Mouse (Mus musculus) midbrain, embryonic 12.5 days (tissue): ENCODE results near the gene Shoc2. TPM values are rescaled to one million over a fixed set of nuclear protein-coding genes. Genes with fewer than 3 reads are reported as not detected.

ENCODE experiments used
- ATAC-seq: fragments of 200-750 bp; cut with Nextera tagmentation; 2 replicates; pipeline ENCODE4 v1.8.0; 2017; ENCODE audit warnings: low read depth, moderate TSS enrichment, moderate library complexity; ENCODE audit not compliant: low FRiP score
- H3K27ac ChIP-seq: fragments of 300-500 bp; sonication (generic); replicated peaks from 2 replicates; pipeline ENCODE4 v1.5.1; 2016; ENCODE audit warnings: mild to moderate bottlenecking
- H3K27me3 ChIP-seq: fragments of 300-500 bp; sonication (generic); 2 replicates; pipeline ENCODE4 v1.6.1; 2016; ENCODE audit warnings: mild to moderate bottlenecking
- H3K36me3 ChIP-seq: fragments of 300-500 bp; sonication (generic); 2 replicates; pipeline ENCODE4 v1.6.1; 2016
- H3K4me1 ChIP-seq: fragments of 300-500 bp; sonication (generic); 2 replicates; pipeline ENCODE4 v1.6.1; 2016
- H3K4me2 ChIP-seq: fragments of 300-500 bp; sonication (generic); replicated peaks from 2 replicates; pipeline ENCODE4 v1.6.1; 2016; ENCODE audit warnings: mild to moderate bottlenecking, moderate library complexity
- H3K4me3 ChIP-seq: fragments of 300-500 bp; sonication (generic); 2 replicates; pipeline ENCODE4 v1.5.1; 2016; ENCODE audit warnings: mild to moderate bottlenecking
- H3K9ac ChIP-seq: fragments of 300-500 bp; sonication (generic); replicated peaks from 2 replicates; pipeline ENCODE4 v1.6.1; 2016; ENCODE audit warnings: mild to moderate bottlenecking, moderate library complexity
- H3K9me3 ChIP-seq: fragments of 300-500 bp; sonication (generic); 2 replicates; pipeline ENCODE4 v1.6.1; 2016; ENCODE audit warnings: mild to moderate bottlenecking
- whole genome bisulfite sequencing: fragments of 180-500 bp; shearing (Covaris S2); methylation state at CpG from one replicate; pipeline ENCODE4 v1.1.7; 2016; 5-methylcytosine and 5-hydroxymethylcytosine counted together
- polyA plus RNA-seq: library from polyadenylated mRNA; unstranded; fragments of >200 nt; fragmentation: Nextera tagmentation; extraction: Ambion mirVana; gene quantifications from 2 replicates; pipeline ENCODE4 v1.2.1, GENCODE M21; 2016

Shoc2 gene
- polyA plus RNA-seq, 1 experiment from 2014 or later = 71.3 TPM

DNA sequence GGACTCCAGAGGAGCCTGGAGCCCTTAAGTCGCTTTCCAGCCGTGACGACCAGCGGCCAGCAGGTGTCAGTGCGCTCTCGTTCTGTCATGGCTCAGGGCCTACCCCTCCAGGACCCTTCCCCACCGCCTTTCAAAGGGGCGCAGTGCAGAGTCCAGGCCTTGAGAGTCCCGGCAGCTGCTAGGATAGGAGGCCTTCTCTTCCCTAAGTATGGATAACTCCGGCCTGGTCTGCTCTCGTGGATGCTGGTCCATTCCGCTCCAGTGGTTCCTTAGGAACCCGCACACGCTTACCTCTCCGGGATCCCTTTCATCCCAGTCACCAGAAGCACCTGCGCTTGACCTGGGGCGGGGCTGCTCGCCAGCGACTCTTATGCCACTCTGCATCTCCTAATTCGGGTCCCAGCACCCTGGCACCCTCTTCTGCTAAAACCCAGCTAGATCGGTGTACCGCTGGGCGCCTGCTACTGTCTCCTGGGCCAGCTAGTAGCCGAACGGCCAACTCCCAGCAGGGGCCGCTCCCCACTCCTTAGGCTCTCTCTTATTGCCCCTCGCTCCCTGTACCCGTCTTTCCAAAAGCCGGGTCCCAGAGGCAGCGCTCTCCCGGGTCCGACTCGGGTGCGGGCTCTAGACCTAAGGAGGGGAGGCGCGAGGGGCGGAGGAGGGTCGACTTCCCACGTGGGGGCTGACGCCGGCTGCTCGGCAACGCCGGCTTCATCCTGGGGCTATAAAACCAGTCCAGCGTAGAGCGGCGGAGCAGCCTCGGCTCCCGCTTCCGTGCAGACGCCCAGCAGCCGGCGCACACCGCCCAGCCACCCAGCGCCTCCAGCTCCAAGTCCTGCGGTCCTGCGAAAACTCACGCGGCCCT, 100.6 kb downstream of the Shoc2 start:
- Histone ChIP-seq H3K4me2 (peak overlapping the region; percentile 85), H3K9ac (peak overlapping the region; percentile 48), H3K4me3 (peak overlapping the region; percentile 45), H3K9me3 (no peaks in the 10 kb centered on the region), H3K4me1 (peaks cover 28% of the 10 kb centered on the region), H3K27me3 (peaks cover 51% of the 10 kb centered on the region), H3K27ac (0 out of 2 replicates have a peak overlapping the region, but pooled peaks have one; percentile 8), H3K36me3 (no peaks in the 10 kb centered on the region)
- ATAC-seq = peak; percentile 91
- under 1% methylated on average over 58 of the region's 59 CpGs for WGBS

DNA sequence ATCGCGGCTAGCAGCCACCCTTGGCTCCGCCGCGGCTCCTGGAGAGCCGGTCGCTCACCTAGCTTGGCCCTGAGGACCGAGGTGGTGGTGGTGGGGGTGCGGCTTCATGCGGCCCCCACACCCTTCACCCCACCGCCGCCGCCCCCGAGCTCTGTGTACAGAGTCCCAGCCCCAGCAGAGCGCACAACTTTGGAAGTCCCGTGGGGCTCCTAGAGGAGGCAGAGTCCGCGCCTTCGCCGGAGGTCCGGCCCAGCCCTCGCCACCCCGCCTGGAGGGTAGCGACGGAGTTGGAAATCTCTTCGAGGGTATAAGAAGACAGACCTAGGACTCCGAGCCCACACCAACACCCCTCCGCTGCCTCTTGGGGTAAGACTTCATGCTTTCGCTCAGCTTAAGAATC, 101.3 kb downstream of the Shoc2 start:
- Histone ChIP-seq H3K4me2 (peak overlapping the region; percentile 85), H3K4me1 (peaks cover 28% of the 10 kb centered on the region), H3K9me3 (no peaks in the 10 kb centered on the region), H3K27me3 (peaks cover 56% of the 10 kb centered on the region), H3K36me3 (no peaks in the 10 kb centered on the region), H3K9ac (peak overlapping the region; percentile 48), H3K27ac (0 out of 2 replicates have a peak overlapping the region, but pooled peaks have one; percentile 8), H3K4me3 (peak overlapping the region; percentile 45)
- peak; percentile 45 for ATAC-seq
- under 1% methylated on average over 29 of the region's 29 CpGs for WGBS

DNA sequence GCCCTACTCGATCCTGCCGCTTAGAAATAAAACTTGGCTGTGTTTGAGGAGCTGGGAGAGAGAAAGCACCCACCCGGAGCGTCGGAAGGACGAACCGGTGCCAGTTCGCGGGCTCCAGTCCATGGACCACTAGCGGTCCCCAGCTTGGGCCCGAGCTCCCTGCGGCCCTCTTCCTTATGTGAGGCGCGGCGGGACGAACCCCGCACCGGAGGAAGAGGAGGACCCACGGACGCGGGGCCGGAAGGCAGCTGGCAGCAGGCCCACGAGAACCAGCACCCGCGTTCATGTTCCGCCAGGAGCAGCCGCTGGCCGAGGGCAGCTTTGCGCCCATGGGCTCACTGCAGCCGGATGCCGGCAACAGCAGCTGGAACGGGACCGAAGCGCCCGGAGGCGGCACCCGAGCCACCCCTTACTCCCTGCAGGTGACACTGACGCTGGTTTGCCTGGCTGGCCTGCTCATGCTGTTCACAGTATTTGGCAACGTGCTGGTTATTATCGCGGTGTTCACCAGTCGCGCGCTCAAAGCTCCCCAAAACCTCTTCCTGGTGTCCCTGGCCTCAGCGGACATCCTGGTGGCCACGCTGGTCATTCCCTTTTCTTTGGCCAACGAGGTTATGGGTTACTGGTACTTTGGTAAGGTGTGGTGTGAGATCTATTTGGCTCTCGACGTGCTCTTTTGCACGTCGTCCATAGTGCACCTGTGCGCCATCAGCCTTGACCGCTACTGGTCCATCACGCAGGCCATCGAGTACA, 102.0 kb downstream of the Shoc2 start:
- no peak overlapping the region for H3K27ac ChIP-seq
- peak overlapping the region; percentile 41; the same call in 1 of the 2 replicates for H3K9ac ChIP-seq
- WGBS = 2% methylated on average over 55 of the region's 55 CpGs
- no peaks in the 10 kb centered on the region for H3K9me3 ChIP-seq
- H3K4me1 ChIP-seq = peaks cover 28% of the 10 kb centered on the region
- ATAC-seq = no peak
- no peaks in the 10 kb centered on the region for H3K36me3 ChIP-seq
- H3K4me2 ChIP-seq = peak overlapping the region; percentile 85
- H3K27me3 ChIP-seq = peaks cover 62% of the 10 kb centered on the region
- peak overlapping the region; percentile 45 for H3K4me3 ChIP-seq

DNA sequence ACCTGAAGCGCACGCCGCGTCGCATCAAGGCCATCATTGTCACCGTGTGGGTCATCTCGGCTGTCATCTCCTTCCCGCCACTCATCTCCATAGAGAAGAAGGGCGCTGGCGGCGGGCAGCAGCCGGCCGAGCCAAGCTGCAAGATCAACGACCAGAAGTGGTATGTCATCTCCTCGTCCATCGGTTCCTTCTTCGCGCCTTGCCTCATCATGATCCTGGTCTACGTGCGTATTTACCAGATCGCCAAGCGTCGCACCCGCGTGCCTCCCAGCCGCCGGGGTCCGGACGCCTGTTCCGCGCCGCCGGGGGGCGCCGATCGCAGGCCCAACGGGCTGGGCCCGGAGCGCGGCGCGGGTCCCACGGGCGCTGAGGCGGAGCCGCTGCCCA, 102.6 kb downstream of the Shoc2 start:
- 1% methylated on average over 46 of the region's 46 CpGs for WGBS
- Histone ChIP-seq H3K9me3 (no peaks in the 10 kb centered on the region), H3K27ac (no peak overlapping the region), H3K9ac (peak overlapping the region; percentile 57), H3K4me3 (peak overlapping the region; percentile 45), H3K4me2 (peak overlapping the region; percentile 85), H3K27me3 (peaks cover 67% of the 10 kb centered on the region), H3K4me1 (peaks cover 28% of the 10 kb centered on the region), H3K36me3 (no peaks in the 10 kb centered on the region)
- ATAC-seq = no peak

DNA sequence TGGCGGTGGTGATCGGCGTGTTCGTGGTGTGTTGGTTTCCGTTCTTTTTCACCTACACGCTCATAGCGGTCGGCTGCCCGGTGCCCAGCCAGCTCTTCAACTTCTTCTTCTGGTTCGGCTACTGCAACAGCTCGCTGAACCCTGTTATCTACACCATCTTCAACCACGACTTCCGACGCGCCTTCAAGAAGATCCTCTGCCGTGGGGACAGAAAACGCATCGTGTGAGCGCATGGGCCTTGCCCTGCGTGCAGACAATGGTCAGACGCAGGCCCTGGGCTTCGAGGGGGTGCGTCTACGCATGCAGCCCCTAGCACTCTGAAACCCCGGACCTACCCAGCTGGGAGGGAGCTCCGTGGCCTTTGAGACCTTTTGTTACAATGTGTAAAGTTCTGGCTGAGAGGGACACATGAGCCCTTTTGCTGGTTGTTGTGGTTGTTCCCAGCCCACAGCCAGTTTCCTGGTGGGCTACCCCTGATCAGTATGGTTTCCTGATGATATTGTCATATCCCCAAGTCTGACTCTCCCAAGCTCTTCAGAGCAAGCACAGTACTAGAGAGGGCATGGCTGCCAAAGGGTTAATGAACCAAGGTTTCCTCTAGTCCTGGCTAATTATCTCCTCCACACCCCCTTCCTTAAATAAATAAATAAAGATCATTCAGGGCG, 103.4 kb downstream of the Shoc2 start:
- under 1% methylated on average over 27 of the region's 27 CpGs for WGBS
- peak overlapping the region; percentile 57 for H3K9ac ChIP-seq
- peaks cover 71% of the 10 kb centered on the region for H3K27me3 ChIP-seq

GRCm38 (mm10) chr19:54048161-54048885, 104.2 kb downstream of the Shoc2 start:
- WGBS = 10% methylated on average over 13 of the region's 13 CpGs
- peak overlapping the region; percentile 85 for H3K4me2 ChIP-seq
- H3K9ac ChIP-seq = no peak overlapping the region
- ATAC-seq = no peak
- H3K27ac ChIP-seq = no peak overlapping the region
- H3K4me3 ChIP-seq = peak overlapping the region; percentile 45; the same call in 1 of the 2 replicates
- H3K9me3 ChIP-seq = no peaks in the 10 kb centered on the region
- H3K27me3 ChIP-seq = peaks cover 71% of the 10 kb centered on the region
- H3K36me3 ChIP-seq = no peaks in the 10 kb centered on the region
- H3K4me1 ChIP-seq = peaks cover 28% of the 10 kb centered on the region

More for the DNA sequence above, 103.4 kb downstream of the Shoc2 start:
- no peak for ATAC-seq
- Histone ChIP-seq H3K4me2 (peak overlapping the region; percentile 85), H3K9me3 (no peaks in the 10 kb centered on the region), H3K36me3 (no peaks in the 10 kb centered on the region), H3K4me3 (peak overlapping the region; percentile 45), H3K27ac (no peak overlapping the region), H3K4me1 (peaks cover 28% of the 10 kb centered on the region)

GRCm38 (mm10) chr19:54051651-54052050, 107.5 kb downstream of the Shoc2 start:
- peaks cover 51% of the 10 kb centered on the region for H3K27me3 ChIP-seq
- WGBS = 82% methylated on average over 4 of the region's 4 CpGs
- ATAC-seq = no peak

GRCm38 (mm10) chr19:54055845-54056244, 111.7 kb downstream of the Shoc2 start:
- H3K4me1 ChIP-seq = no peaks in the 10 kb centered on the region
- no peak overlapping the region for H3K4me2 ChIP-seq
- H3K4me3 ChIP-seq = no peak overlapping the region
- peaks cover 12% of the 10 kb centered on the region for H3K27me3 ChIP-seq
- no peaks in the 10 kb centered on the region for H3K9me3 ChIP-seq
- H3K9ac ChIP-seq = no peak overlapping the region
- ATAC-seq = no peak
- H3K36me3 ChIP-seq = no peaks in the 10 kb centered on the region
- 49% methylated on average over 5 of the region's 5 CpGs for WGBS
- H3K27ac ChIP-seq = no peak overlapping the region

More at GRCm38 (mm10) chr19:54051651-54052050, 107.5 kb downstream of the Shoc2 start:
- H3K4me1 ChIP-seq = peaks cover 10% of the 10 kb centered on the region
- H3K4me2 ChIP-seq = no peak overlapping the region
- H3K9me3 ChIP-seq = no peaks in the 10 kb centered on the region
- no peaks in the 10 kb centered on the region for H3K36me3 ChIP-seq
- no peak overlapping the region for H3K9ac ChIP-seq
- no peak overlapping the region for H3K27ac ChIP-seq
- no peak overlapping the region for H3K4me3 ChIP-seq

DNA sequence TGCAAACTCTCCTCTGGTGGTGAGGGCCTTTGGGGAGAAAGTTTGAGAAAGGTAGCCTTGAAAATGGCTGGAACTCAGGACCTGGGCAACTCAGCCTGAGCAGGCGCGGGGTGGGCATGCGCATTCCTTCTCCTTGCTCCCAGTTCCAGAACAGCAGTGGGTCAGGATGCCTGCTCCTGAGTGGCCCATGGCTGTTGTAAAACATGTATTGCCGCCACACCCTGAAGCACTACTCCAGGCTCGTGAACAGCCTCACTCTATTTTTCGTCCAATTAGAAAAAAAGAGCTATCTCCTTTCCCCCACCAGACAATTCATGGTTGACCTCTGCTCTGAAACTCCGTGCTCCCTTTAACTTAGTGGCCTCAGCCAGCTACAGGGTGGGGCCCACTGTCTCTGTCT, 124.3 kb downstream of the Shoc2 start:
- Histone ChIP-seq H3K9ac (no peak overlapping the region), H3K36me3 (no peaks in the 10 kb centered on the region), H3K4me2 (no peak overlapping the region), H3K4me1 (no peaks in the 10 kb centered on the region), H3K27me3 (no peaks in the 10 kb centered on the region), H3K9me3 (no peaks in the 10 kb centered on the region), H3K27ac (no peak overlapping the region), H3K4me3 (no peak overlapping the region)
- no peak for ATAC-seq
- 86% methylated on average over 7 of the region's 7 CpGs for WGBS

- Histone ChIP-seq H3K9ac (no peak overlapping the region), H3K4me2 (no peak overlapping the region), H3K27ac (no peak overlapping the region), H3K36me3 (no peaks in the 10 kb centered on the region), H3K27me3 (0 out of 2 replicates have a peak, but pooled peaks cover 3% of the 10 kb centered on the region), H3K4me1 (no peaks in the 10 kb centered on the region), H3K9me3 (no peaks in the 10 kb centered on the region), H3K4me3 (no peak overlapping the region)
- ATAC-seq = no peak
- 83% methylated on average over 5 of the region's 5 CpGs for WGBS
Observed at GRCm38 (mm10) chr19:54070521-54070920, 126.4 kb downstream of the Shoc2 start.

DNA sequence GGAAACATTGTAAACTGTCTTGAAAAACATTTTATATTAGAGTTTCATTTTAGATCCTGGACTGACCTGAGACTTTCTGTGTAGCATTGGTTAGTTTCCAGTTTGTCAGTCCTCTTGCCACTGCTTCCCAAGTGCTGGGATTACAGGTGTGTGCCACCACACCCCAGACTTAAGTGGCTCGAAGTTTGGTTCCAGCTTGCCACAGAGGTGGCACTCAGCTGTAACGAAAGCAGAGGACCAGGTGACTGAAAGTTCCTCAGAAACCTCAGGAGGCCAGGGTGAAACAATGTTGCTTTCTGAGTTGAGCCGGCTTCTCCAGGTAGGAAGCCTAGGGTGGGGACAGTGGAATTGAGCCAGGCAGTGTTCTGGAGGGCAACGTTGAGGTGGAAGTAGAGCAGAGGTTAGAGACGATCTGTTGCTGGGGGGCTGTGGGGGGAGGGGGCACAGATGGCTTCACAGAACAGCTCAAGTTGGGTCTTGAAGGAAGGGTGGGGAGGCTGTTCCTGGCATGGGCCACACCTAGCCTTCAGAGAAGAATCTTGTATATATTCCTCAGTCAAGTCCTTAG, 128.2 kb downstream of the Shoc2 start:
- H3K9me3 ChIP-seq = no peaks in the 10 kb centered on the region
- WGBS = 86% methylated on average over 5 of the region's 5 CpGs
- H3K27ac ChIP-seq = no peak overlapping the region
- no peak for ATAC-seq
- 0 out of 2 replicates have a peak, but pooled peaks cover 3% of the 10 kb centered on the region for H3K27me3 ChIP-seq
- H3K4me3 ChIP-seq = no peak overlapping the region
- peaks cover 6% of the 10 kb centered on the region; the same call in 1 of the 2 replicates for H3K4me1 ChIP-seq
- H3K9ac ChIP-seq = no peak overlapping the region
- H3K4me2 ChIP-seq = no peak overlapping the region
- H3K36me3 ChIP-seq = no peaks in the 10 kb centered on the region
